Mouse (Mus musculus): Measurements from ENCODE around the gene Uchl5. TPM values are rescaled to one million over a fixed set of nuclear protein-coding genes. Genes with fewer than 3 reads are reported as not detected.

Gene Uchl5
- polyA plus RNA-seq, 1 experiment: 3.9 TPM

Other genes starting within 250 kb of the Uchl5 start
- 0.04 and 0.11 TPM in 2 replicates for gene B3galt2, start 136.6 kb upstream of the Uchl5 start, polyA plus RNA-seq (2012; rRNA removed)
- gene Cdc73, start 74.4 kb upstream of the Uchl5 start, polyA plus RNA-seq (2012; rRNA removed): 2.9 and 3.8 TPM in 2 replicates
- 9.5 and 14.6 TPM in 2 replicates for gene Glrx2, start 60.9 kb upstream of the Uchl5 start, polyA plus RNA-seq (2012; rRNA removed)
- 0.58 and 0.67 TPM in 2 replicates for gene Trove2, start 204 bp upstream of the Uchl5 start, polyA plus RNA-seq (2012; rRNA removed)
- gene Rgs2, start 226.9 kb downstream of the Uchl5 start, polyA plus RNA-seq (2012; rRNA removed): 7.3 TPM in 2 replicates

All from large intestine, adult 2 months (tissue).